Mouse (Mus musculus) T-helper 17 cell (primary cell): ENCODE data around the gene Arhgef10l.

Experiments used
- in situ Hi-C, 2 experiments: fragments of 300-600 bp; cut with MboI, MseI; formaldehyde crosslinking; loops; 1 replicate in 1 of 2; 2 replicates in 1 of 2; pipeline ENCODE4 v1.15.1; 2025; ENCODE audit warnings: high pct_unique_total_duplicates in 2 of 2

Gene Arhgef10l

GRCm38 (mm10) chr4:140695146-140695545 lies 29.3 kb upstream of the Arhgef10l start:
- in situ Hi-C loops: no loop called here

- in situ Hi-C loops: no loop called here
Observed at GRCm38 (mm10) chr4:140694551-140695060, 28.8 kb upstream of the Arhgef10l start.

- in situ Hi-C loops: no loop called here
Observed at GRCm38 (mm10) chr4:140693513-140693912, 27.7 kb upstream of the Arhgef10l start.

- in situ Hi-C loops: no loop called here
Observed at GRCm38 (mm10) chr4:140691481-140691880, 25.7 kb upstream of the Arhgef10l start.

GRCm38 (mm10) chr4:140689873-140690655 lies 24.3 kb upstream of the Arhgef10l start:
- in situ Hi-C loops: no loop called here

- in situ Hi-C loops: no loop called here
Observed at GRCm38 (mm10) chr4:140688826-140689425, 23.1 kb upstream of the Arhgef10l start.

GRCm38 (mm10) chr4:140688044-140688825 lies 22.4 kb upstream of the Arhgef10l start:
- in situ Hi-C loops: no loop called here

GRCm38 (mm10) chr4:140684881-140685303 lies 19.1 kb upstream of the Arhgef10l start:
- in situ Hi-C loops: no loop called here

- in situ Hi-C loops: no loop called here
Observed at GRCm38 (mm10) chr4:140684141-140684871, 18.5 kb upstream of the Arhgef10l start.

GRCm38 (mm10) chr4:140683608-140684007 lies 17.8 kb upstream of the Arhgef10l start:
- in situ Hi-C loops: no loop called here

- in situ Hi-C loops: no loop called here
Observed at GRCm38 (mm10) chr4:140680731-140681397, 15.1 kb upstream of the Arhgef10l start.

GRCm38 (mm10) chr4:140679723-140680380 lies 14.0 kb upstream of the Arhgef10l start:
- in situ Hi-C loops: loop anchor here (5.0 kb wide), 4 partner anchors 32 to 128 kb away; no protein-coding TSS in a partner anchor

GRCm38 (mm10) chr4:140679038-140679437 lies 13.2 kb upstream of the Arhgef10l start:
- in situ Hi-C loops: loop anchor here (5.0 kb wide), 4 partner anchors 33 to 127 kb away; no protein-coding TSS in a partner anchor

GRCm38 (mm10) chr4:140674345-140674926 lies 8.6 kb upstream of the Arhgef10l start:
- in situ Hi-C loops: no loop called here

GRCm38 (mm10) chr4:140673527-140674264 lies 7.9 kb upstream of the Arhgef10l start:
- in situ Hi-C loops: no loop called here

GRCm38 (mm10) chr4:140667802-140668201 lies 2.0 kb upstream of the Arhgef10l start:
- in situ Hi-C loops: no loop called here

- in situ Hi-C loops: no loop called here
Observed at GRCm38 (mm10) chr4:140665053-140665452, 759 bp downstream of the Arhgef10l start.

GRCm38 (mm10) chr4:140662882-140663585 lies 2.8 kb downstream of the Arhgef10l start:
- in situ Hi-C loops: no loop called here
